Mouse (Mus musculus): Measurements from ENCODE around the gene Kpnb1.
"Not testable (repeated sequence)": the region's sequence is repeated elsewhere in the genome, so short reads cannot be mapped to it uniquely, and the experiment has no call there.

Gene Kpnb1

DNA sequence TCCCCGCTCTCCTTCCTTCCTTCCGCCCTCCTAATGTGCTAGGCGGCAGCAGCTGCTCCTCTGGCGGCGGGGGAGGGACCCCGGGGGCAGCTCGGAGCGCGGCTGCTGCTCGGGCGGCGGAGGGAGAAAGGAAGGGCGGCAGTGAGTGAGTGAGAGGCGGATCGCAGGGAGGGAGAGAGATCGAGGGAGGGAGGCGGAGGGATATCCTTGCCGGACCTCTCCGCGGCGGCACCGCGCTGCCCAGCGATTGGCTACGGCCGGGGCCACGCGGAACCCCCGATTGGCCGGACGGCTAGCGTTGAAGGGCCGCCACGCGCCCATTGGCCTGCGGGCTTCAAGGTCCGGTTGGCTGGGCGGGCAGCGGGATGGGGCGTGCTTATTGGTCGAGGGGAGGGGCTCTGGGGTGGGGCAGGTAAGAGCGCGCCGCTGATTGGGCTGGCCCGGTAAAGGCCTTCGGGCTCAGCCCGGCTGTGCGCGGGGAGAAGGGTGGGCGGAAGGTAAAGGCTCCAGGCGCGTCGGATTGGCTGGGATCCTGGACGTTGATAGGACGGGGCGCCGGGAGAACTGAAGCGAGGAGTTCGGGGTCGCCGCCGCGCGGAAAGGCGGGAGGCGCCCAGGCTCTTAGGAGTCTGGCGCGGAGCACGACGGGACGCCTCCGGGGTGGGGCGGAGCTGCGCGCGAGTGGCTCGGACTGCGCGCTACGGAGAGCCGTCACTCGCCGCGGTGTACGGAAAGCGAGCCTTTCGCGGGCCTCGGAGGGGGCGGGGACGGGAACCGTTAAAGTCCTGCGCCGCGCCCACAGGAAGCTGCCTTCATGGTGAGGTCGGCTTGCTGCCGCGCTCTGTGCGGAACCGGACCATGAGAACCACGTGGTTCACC lies at the start of gene Kpnb1:
Gene Kpnb1, minus strand, starts transcription at position 118 of the 879 bp plus-strand sequence.
- peak; percentile 97 for DNase-seq (ENCODE audit: low spot score)

DNA sequence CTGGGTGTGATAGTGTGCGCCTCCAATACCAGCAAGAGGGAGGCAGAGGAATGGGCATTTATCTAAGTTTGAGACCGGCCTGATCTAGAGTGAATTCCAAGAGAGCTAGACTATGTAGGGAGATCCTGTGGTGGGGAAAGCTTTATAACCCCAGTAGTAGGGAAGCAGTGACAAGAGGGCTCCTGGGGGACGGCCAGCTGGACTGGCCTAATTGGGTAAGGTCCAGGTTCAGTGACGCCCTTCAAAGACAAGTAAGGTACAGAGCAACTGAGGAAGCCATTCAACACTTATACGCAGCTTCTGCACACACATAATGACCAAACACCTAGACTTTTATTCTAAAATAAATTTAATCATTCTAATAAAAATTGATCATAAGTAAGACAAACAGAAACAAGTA lies 44.8 kb upstream of the Kpnb1 start:
- DNase-seq (ENCODE audit: low spot score) = no peak

DNA sequence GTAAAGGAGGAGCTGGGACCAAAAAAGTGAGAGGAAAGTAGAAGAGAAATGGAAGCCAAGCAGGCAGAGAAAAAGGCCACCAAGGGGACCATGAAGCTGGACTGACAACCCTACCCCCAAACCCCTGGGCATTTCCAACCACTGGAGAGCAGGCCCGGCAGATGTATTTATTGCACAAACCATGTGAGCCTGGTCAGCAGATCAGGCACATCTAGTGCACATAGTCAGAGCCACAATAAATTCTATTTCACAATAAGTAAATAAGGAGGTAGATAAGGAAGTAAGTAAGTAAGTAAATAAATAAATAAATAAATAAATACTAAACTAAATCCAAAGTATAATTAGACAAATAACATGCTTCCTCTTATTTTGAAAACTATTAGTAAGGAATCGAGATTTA lies 41.7 kb upstream of the Kpnb1 start:
- DNase-seq (ENCODE audit: low spot score) = no peak

DNA sequence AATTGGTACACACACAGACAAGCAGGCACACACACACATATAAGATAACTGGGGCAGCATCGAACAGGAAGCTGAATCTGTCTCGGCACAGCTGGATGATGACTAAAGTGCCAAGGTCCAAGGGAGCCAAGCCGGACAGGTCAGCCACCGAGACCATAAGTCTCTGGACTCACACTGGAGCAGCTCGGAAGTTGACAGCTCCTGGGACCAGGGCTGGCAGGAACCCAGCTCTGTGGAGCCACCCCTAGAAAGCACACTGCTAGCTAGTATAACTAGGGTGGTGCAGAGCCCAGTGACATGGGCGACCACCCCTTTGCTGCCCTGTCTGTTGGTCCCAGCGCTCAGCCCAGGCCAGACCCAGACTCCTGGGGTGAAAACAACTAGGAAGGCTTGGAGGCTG lies 41.3 kb upstream of the Kpnb1 start:
- no peak for DNase-seq (ENCODE audit: low spot score)

DNA sequence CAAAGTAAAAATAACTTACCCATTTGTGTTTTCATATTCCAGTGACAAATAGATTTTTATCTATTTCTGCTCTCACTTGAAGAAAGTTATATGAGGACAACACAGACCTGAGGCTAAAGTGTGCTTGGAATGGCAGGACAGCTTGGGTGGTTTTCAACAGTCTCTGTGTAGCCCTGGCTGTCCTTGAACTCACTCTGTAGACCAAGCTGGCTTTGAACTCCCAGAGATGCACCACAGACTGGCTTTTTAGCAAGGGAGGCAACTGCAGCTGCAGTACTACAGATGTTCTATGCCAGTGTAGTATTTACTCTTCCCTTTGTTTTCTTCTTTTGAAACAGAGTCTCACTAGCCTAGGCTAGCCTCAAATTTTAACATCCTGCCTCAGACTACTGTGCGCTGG lies 38.5 kb upstream of the Kpnb1 start:
- DNase-seq (ENCODE audit: low spot score) = no peak

DNA sequence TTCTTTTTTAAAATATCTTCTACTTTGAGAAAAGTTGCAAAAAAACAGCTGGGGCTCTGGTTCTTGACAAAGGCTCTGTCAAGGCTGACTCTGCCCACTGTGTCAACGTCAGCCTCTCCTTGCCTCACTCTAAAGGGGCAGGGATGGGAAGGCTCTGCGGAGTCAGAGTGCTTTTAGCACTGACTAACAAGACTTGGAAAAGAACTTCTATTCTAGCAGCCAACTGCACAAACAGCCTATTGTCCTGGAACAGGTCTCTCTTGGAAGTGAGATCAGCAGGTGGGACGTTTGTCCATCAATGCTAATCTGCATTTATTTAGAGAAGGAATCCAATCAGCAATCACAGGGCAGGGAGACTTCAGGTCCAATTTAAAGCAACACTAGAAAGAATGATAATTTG lies 35.8 kb upstream of the Kpnb1 start:
- DNase-seq (ENCODE audit: low spot score) = no peak

DNA sequence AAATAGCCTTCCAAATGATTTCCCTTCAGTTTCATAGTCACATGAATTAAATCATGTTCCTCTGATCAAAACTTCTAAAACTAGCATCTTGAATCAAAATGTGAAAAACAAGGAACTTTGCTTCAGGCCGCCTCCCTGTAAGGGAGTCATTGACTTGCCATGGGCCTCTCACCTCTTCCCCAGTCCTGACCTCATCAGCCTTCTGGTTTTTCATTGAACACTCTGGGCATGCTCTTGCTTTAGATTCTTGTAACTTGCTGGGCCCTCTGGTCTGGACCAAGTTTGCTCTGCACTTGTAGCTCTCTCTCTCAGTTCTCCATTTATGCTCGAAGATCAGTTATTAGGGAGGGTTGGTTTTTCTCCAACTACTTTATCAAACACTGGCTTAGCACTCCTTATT lies 33.9 kb upstream of the Kpnb1 start:
- no peak for DNase-seq (ENCODE audit: low spot score)

DNA sequence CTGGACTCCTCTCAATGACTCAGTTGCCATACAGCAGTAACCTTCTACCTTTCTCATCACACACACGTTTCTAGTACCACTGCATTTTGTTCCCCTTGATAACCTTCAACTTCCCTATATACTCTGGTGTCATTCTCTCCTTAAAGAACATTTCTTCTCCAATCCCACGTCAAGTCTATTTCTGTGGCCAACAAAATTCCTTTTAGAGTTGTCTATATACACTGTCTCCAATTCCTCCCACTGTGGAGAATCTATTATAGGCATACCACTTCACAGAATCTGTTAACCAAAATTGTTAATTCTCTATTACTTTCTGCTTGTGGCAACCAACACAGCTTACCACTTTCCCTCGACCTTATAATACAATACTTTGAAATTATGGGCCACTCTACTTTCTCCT lies 32.5 kb upstream of the Kpnb1 start:
- no peak for DNase-seq (ENCODE audit: low spot score)

DNA sequence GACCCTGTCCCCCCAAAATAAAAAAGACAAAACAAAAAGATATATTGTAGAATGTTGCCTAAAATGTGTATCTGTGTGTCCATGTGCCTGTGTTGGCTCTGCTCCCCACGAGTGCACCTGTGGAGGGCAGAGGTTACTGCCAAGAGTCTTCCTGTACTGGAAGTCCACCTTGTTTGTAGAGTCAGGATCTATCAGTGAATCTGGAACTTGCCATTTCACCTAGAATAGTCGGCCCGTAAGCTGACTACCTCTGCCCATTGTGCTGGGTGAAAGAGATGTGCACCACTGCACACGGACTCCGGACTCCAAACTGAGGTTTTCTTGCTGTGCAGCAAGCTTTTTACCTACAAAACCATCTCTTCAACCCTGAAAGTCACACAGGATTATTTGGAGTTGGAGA lies 26.7 kb upstream of the Kpnb1 start:
- no peak for DNase-seq (ENCODE audit: low spot score)

DNA sequence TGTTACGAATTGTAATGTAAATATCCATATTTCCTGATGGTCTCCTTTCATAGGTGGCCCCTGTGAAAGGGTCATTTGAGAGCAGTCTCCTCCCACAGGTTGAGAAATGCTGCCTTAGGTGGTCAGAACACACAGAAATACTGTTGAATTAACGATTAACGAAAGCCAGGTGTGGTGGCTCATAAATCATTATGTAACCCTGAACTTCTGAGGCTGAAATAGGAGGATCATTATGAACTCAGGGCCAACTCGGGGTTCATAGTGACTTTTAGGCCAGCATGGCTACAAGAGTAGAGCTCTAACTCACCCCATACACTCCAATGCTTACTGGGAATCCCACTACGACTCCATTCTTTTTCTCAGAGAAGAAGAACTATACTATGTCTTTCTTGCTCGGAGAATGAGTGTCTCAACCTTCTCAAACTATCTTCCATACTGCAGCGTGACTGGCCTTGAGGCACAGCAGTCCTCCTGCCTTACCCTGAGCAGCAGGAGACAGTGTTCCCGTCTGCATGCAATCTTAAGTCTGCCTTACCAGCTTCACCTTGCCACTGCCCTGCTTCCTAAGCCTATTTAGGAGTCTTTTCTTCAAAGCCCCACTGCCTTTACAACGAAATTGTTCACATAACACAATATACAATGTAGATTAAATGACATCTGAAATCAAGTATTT lies 23.2 kb upstream of the Kpnb1 start:
- DNase-seq (ENCODE audit: low spot score) = no peak

DNA sequence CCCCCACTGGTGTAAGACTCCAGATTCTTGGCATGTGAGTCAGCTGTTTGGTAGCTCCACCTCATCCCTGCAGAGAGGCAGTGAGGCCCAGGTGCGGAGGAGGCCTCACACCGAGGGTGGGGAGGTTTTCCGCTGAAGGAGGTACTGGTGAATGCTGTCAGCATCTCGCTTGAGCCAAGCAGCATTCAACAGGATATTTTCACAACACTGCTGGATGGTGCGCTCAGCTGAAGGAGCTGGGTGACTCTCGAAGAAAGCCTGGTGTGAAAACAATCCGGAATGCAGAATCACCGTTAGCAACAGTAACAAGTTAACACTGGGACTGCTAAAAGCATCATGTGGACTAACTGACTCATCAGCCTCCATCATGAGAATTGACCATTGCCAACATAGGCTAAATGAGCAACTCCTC lies 19.3 kb upstream of the Kpnb1 start:
- no peak for DNase-seq (ENCODE audit: low spot score)

DNA sequence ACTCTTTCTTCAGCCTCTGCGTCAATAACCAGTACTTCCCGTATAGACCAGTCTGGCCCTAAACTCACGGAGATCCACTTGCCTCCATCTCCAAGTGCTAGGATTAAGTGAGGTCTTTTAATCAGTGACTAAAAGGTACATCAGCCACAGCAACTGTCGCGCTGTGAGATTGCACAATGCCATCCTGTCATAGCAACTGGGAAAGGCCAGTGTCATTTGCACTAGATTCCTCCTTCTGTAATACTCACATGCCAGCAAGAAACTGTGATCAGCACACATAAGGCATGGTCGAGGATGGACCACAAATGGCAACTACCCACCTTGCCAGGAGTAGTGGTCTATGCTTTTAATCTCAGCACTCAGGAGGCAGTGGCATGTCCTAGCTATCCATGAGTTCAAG lies 11.8 kb upstream of the Kpnb1 start:
- DNase-seq (ENCODE audit: low spot score) = no peak

DNA sequence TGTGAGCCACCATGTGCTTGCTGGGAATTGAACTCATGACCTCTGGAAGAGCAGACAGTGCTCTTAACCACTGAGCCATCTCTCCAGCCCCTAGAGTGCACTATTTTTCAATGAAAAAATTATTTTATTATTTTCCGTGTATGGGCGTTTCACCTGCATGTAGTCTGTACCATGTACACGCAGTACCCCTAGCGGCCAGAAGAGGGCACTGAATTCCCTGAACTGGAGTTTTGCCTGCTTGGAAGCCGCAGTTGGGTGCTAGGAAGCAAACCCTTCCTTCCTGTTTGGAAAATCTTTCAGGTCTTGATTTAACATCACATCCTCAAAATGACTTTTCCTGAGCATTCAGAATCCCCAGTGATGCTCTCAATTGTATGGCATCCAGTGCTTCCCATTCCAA lies 10.9 kb upstream of the Kpnb1 start:
- peak; percentile 55 for DNase-seq (ENCODE audit: low spot score)

DNA sequence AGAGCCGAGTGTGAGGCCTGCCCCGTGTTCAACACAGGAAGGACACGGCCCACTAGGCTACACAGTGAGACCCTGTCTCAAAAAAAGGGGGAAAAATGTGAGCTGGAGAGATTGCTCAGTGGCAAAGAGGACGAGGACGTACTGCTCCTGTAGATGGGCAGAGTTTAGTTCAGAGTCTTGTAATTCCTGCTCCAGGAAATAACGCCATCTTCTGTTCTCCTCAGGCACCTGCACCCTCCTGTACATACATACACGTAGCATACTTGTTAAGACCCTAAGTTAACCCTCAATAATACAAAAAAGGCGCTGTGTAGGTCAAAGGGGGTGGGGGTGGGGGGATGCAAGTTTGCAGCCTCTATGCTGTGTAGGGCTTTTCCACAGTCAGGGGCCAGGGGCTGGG lies 9.3 kb upstream of the Kpnb1 start:
- DNase-seq (ENCODE audit: low spot score) = no peak

DNA sequence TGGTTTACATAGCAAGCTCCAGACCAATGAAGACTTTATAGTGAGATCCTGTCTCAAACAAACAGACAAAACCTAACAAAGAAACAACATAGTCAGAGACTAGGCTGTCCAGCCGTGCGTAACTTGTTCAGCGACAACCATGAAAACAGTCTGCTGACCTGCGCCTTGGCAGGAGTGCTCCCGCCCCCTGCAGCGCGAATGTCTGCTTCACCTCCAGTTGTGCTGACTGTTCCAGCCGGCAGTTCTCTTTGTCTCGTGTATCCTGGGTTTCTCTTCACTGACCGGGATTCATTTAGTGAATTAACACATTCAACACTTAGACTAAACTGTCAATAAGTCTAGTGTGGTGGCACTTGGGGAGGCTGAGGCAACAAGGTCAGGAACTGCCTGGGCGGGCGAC lies 8.9 kb upstream of the Kpnb1 start:
- DNase-seq (ENCODE audit: low spot score) = no peak

DNA sequence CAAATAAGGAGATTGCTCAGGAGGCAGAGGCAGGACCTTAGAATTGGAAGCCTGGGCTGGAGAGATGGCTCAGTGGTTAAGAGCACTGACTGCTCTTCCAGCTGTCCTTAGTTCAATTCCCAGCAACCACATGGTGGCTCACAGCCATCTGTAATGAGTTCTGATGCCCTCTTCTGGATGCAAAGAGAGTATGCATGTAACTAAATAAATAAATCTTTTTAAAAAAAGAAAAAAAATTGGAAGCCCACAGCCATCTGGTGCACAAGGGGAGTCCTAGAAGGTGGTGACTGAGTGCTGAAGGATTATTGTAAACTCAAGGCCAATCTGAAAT lies 4.9 kb upstream of the Kpnb1 start:
- no peak for DNase-seq (ENCODE audit: low spot score)

DNA sequence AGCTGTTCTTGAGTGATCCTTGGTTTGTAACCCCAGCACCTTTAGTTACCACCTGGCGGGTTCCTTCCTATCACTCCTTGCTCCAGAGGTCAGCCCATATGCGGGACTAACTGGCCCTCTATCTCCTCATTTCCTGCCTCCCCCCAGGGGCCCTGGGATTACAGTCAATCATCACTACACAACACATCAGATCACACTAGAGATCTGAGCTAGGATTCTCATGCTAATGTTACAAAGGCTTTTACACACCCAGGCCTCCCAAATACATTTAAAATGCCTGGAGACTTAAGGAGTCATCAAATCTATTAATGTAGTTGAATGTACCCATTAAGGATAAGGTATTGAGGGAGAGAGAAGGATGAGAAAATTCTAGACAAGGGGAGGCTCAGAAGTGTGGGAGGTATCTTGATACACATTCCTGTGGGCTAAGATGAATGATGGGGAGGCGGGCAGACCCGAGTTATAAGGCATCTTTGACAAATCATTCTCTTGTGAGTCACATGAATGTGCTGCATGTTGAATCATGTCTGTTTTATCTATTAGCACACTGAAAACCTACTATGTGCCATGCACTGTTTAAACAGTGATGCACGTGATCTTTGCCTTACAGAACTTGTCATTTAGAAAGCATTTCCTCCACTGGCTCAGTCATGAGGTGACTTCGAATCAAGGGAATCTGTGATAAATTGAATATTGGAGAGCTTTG lies 4.4 kb upstream of the Kpnb1 start:
- DNase-seq (ENCODE audit: low spot score) = no peak

DNA sequence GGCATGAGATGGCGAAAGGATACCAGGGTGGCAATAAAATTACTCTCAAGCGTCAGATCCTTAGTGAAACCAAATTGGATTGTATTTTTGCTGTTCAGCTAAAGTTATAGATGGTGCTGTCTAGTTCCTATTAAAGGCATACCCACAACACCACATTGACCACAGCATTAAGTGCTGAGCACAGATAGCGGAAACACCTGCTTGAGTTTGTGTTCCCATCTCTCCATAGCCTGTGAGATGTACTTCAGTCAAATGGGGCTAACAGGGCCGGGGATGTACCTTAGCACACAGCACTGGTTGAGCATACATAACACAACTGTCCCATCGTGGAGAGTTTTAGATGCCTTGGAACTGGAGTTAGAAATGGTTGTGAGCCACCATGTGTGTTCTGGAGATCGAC lies 3.3 kb upstream of the Kpnb1 start:
- no peak for DNase-seq (ENCODE audit: low spot score)

DNA sequence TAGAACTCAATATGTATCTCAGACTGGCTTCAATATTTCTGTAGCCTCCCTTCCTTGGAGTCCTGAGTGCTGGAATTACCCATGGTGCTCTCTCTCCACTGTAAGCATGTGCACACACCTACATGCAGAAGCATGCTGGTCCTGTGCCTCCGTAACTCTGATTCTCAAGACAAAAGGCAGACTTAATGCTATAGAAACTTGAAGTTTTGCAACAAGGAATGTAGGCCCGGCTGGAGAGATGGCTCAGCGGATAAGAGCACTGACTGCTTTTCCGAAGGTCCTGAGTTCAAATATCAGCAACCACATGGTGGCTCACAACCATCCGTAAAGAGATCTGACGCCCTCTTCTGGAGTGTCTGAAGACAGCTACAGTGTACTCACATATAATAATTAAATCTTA lies 2.0 kb upstream of the Kpnb1 start:
- DNase-seq (ENCODE audit: low spot score) = not testable (repeated sequence)

DNA sequence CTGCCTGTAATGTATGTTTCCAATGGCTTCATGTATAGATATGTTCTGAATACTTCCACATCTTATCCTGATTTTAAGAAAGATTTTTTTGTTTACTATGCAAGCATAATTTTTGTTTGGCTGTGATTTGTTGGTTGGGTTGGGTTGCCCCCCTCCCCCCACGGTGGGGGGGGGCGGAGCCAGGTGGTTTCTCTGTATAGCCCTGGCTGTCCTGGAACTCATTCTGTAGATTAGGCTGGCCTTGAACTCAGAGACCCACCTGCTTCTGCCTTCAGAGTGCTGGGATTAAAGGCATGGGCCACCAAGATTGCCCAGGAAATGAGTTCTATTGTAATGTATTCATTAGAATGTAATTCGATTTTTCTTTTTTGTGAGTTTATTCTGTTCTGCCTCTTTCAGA lies 1.6 kb upstream of the Kpnb1 start:
- no peak for DNase-seq (ENCODE audit: low spot score)

DNA sequence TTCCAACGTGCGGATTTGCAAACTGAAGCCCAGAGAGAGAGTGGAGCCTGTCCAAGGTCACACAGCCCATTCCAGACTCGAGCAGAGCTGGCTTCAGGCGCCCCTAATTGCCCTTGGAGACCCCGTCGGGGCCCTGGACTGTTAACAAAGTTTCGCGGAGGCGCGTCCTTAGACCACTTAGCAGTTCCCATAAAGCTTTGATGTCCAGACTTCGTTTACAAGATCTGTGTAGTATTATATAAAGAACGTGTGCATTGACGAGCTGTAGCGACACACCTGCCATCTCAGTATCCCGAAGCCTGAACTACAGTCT lies 918 bp upstream of the Kpnb1 start:
- DNase-seq (ENCODE audit: low spot score) = no peak

DNA sequence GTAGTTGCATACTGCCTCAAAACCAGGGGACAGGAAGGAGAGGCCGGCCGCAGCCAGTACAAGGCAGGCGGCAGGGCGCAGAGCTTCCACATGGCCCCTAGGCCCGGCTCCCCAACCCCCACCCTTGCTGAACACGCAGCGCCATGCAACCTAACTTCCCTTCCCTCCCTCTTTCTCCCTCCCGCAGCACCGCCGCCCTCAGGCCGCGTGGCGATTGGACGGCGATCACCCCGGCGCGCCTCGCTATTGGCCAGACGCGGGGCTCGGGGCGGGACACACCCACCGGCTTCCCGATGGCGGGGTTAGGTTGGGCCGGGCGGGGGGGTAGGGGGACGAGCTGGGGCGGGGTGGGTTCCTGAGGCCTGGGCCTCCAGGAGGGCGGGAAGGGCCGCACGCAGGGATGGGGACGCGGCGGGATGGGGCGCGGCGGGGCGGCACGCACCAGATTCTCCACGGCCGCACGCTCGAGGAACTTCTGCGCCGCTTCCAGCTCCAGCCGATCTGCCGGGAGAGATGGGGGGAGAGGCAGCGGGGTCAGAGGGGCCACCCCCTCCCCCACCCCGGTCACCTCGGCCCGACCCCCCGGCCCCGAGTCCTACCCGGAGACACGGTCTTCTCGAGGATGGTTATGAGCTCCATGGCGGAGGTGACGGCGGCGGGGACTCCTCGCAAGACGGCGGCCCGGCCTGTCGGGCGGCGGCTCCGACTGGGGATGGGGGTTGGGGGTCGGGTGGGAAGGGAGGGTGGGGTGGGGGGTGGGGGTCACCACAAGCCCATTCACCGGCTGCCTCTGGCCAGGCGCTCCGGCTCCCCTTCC lies 526 bp downstream of the Kpnb1 start:
- peak; percentile 96 for DNase-seq (ENCODE audit: low spot score)

Measured in spleen, adult 12 weeks (tissue).